Mouse (Mus musculus) liver, adult 2 months (tissue): ENCODE results near the gene Notch2. TPM values are rescaled to one million over a fixed set of nuclear protein-coding genes. Genes with fewer than 3 reads are reported as not detected.
A peak's percentile ranks its signal among the peaks of the same experiment; 100 is the strongest.

ENCODE experiments used
- DNase-seq: peaks from one replicate; pipeline ENCODE4 v3.0.0-alpha.2; 2011; ENCODE audit warnings: low read depth, low spot score; ENCODE audit errors: extremely low read depth
- H3K27ac ChIP-seq: fragments of 200-500 bp; replicated peaks from 2 replicates; pipeline ENCODE4 v1.5.1; 2012; ENCODE audit warnings: low read depth, mild to moderate bottlenecking, control low read depth, inconsistent platforms, low read length; ENCODE audit not compliant: insufficient read depth
- H3K27me3 ChIP-seq: fragments of 200-500 bp; 2 replicates; pipeline ENCODE4 v1.6.1; 2012; ENCODE audit warnings: mild to moderate bottlenecking, moderate library complexity, low read length, inconsistent platforms; ENCODE audit not compliant: control insufficient read depth, insufficient read depth
- H3K36me3 ChIP-seq: fragments of 200-500 bp; 2 replicates; pipeline ENCODE4 v1.6.1; 2012; ENCODE audit warnings: low read length, inconsistent platforms; ENCODE audit not compliant: control insufficient read depth, insufficient read depth
- H3K4me1 ChIP-seq: fragments of 200-500 bp; 2 replicates; pipeline ENCODE4 v1.6.1; 2011; ENCODE audit warnings: low read length; ENCODE audit not compliant: control insufficient read depth, insufficient read depth
- H3K4me3 ChIP-seq: fragments of 200-500 bp; 2 replicates; pipeline ENCODE4 v1.5.1; 2011; ENCODE audit warnings: low read depth, mild to moderate bottlenecking, control low read depth, low read length, moderate library complexity; ENCODE audit not compliant: insufficient read depth
- H3K79me2 ChIP-seq: fragments of 200-500 bp; 2 replicates; pipeline ENCODE4 v1.6.1; 2012; ENCODE audit warnings: inconsistent platforms, mild to moderate bottlenecking, low read length, moderate library complexity; ENCODE audit not compliant: control insufficient read depth, insufficient read depth
- H3K9ac ChIP-seq: fragments of 200-500 bp; 2 replicates; pipeline ENCODE4 v1.6.1; 2012; ENCODE audit warnings: low read depth, mild to moderate bottlenecking, control low read depth, inconsistent platforms, low read length
- CTCF ChIP-seq: fragments of 200-500 bp; IDR thresholded peaks from 2 replicates; pipeline ENCODE4 v1.5.1; 2011; ENCODE audit warnings: low read depth, low read length, control low read depth
- POLR2A ChIP-seq: fragments of 200-500 bp; IDR thresholded peaks from 2 replicates; pipeline ENCODE4 v1.6.1; 2011; ENCODE audit warnings: low read length, control low read depth; ENCODE audit not compliant: insufficient read depth; ENCODE audit errors: extremely low read depth
- WGBS: fragments of 180-500 bp; shearing (Covaris S2); methylation state at CpG from one replicate; pipeline ENCODE4 v1.1.7; 2018; 5-methylcytosine and 5-hydroxymethylcytosine counted together
- polyA plus RNA-seq: library from polyadenylated mRNA; depleted of rRNA; stranded (reverse); fragments of >200 nt; gene quantifications from 2 replicates; pipeline ENCODE4 v1.2.3, GENCODE M21; 2012
- total RNA-seq: library from RNA; depleted of rRNA; stranded (reverse); fragments of >200 nt; gene quantifications from 2 replicates; pipeline ENCODE4 v1.2.3, GENCODE M21; 2014

The Notch2 gene
- total and polyA plus RNA-seq, 2 experiments, result 12.5 to 16.0 TPM

DNA sequence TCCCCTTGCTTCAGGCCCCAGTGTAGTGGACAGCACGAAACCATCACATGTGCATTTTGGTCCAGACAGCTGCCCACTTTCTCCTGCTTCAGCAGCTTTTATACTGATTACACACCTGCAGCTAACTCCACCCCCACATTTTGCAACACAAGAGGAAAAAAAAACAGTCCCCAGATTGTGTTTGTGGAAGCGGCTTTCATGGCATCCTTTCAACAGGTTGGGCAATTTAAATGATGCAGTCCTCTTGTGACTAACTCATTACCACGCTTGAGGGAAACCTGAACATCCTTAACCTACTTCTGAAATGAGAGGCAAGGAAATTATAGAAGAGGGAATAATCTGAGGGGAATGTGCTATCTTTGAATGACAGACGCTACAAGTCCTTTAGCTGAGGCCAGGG, 15.0 kb upstream of the Notch2 start:
- H3K27ac ChIP-seq, result no peak overlapping the region
- 25% methylated on average over 4 of the region's 4 CpGs for WGBS
- no peak overlapping the region for H3K9ac ChIP-seq
- H3K4me1 ChIP-seq, result no peaks in the 10 kb centered on the region
- H3K79me2 ChIP-seq, result no peaks in the 10 kb centered on the region
- TF ChIP-seq CTCF (no peak), POLR2A (no peak)
- no peak overlapping the region for H3K4me3 ChIP-seq
- H3K36me3 ChIP-seq, result no peaks in the 10 kb centered on the region
- peak; percentile 91 for DNase-seq
- H3K27me3 ChIP-seq, result no peaks in the 10 kb centered on the region

DNA sequence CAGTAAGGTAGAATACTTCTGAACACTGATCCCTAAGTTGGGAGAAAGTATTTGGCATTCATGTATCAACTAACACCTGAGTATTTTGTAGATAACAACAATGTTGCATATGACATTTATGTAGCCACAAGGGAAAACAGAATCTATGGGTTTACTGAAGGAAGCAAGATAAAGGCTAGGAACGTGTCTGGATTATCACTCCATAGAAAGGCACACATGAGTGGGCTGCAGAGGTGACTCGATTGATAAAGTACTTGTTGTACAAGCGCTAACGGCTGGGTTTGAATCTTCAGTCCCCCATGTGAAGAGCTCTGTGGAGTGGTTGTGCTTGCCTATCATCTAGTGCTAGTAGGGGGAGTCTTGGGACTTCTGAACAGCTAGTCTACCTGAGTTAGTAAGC, 9.8 kb upstream of the Notch2 start:
- no peak overlapping the region for H3K9ac ChIP-seq

DNA sequence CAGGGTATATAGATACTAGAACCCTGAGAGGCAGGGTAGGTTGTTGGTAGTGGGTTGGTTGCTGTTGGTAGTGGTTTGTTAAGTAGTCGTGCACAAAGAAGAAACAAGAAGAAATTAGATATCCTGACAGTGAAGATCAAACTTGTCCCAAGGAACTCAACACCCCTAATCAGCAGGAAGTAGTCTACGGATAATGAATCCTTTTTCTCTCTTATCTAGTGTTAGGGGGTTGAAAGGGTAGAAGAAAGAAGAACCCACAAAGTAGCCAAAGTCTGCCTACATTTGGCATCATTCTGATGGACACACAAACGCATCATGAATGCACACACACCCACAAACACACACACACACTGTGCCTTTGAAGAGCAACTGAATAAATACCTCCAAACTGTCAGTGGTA, 9.1 kb upstream of the Notch2 start:
- DNase-seq, result no peak

More for the DNA sequence above, 9.8 kb upstream of the Notch2 start:
- Histone ChIP-seq H3K79me2 (no peaks in the 10 kb centered on the region), H3K4me3 (no peak overlapping the region), H3K36me3 (no peaks in the 10 kb centered on the region), H3K4me1 (no peaks in the 10 kb centered on the region), H3K27me3 (no peaks in the 10 kb centered on the region), H3K27ac (no peak overlapping the region)
- no peak for DNase-seq
- TF ChIP-seq POLR2A, result no peak
- TF ChIP-seq CTCF, result no peak
- WGBS, result 88% methylated on average over 4 of the region's 4 CpGs

GRCm38 (mm10) chr3:98005306-98005705, 8.0 kb upstream of the Notch2 start:
- Histone ChIP-seq H3K4me1 (no peaks in the 10 kb centered on the region), H3K79me2 (no peaks in the 10 kb centered on the region), H3K4me3 (no peak overlapping the region), H3K27ac (no peak overlapping the region), H3K27me3 (no peaks in the 10 kb centered on the region), H3K9ac (no peak overlapping the region), H3K36me3 (no peaks in the 10 kb centered on the region)
- 85% methylated on average over 5 of the region's 5 CpGs for WGBS
- TF ChIP-seq POLR2A, result no peak
- TF ChIP-seq CTCF, result no peak
- no peak for DNase-seq

More for the DNA sequence above, 9.1 kb upstream of the Notch2 start:
- no peaks in the 10 kb centered on the region for H3K4me1 ChIP-seq
- no peak overlapping the region for H3K4me3 ChIP-seq
- H3K27ac ChIP-seq, result no peak overlapping the region
- no peak overlapping the region for H3K9ac ChIP-seq
- H3K27me3 ChIP-seq, result no peaks in the 10 kb centered on the region
- no peaks in the 10 kb centered on the region for H3K36me3 ChIP-seq
- WGBS, result 74% methylated on average over 3 of the region's 3 CpGs
- no peak for TF ChIP-seq POLR2A
- TF ChIP-seq CTCF, result no peak
- H3K79me2 ChIP-seq, result no peaks in the 10 kb centered on the region

GRCm38 (mm10) chr3:98006046-98006691, 7.2 kb upstream of the Notch2 start:
- H3K27ac ChIP-seq, result no peak overlapping the region
- H3K9ac ChIP-seq, result no peak overlapping the region
- H3K79me2 ChIP-seq, result no peaks in the 10 kb centered on the region
- TF ChIP-seq CTCF (no peak), POLR2A (no peak)
- H3K27me3 ChIP-seq, result no peaks in the 10 kb centered on the region
- 93% methylated on average over 8 of the region's 8 CpGs for WGBS
- H3K4me1 ChIP-seq, result no peaks in the 10 kb centered on the region
- H3K4me3 ChIP-seq, result no peak overlapping the region
- DNase-seq, result no peak
- H3K36me3 ChIP-seq, result no peaks in the 10 kb centered on the region

DNA sequence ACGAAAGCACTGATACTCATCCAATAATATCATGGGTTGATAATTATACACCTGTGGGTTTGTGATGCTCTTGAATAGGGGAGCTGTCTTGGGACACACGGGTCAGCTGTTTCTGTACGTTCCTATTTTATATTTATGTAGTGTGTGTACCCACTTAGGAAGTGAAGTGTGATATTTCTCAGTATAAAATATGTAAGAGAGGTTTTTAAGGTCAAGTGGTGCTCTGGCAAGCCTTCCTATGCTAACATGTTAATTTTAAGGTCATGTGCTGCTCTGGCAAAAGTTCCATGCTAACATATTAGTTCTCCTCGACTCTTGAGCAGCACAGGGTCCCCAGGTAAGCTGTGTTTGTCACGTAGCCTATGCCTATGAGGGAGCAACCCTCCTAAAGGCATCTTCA, 6.4 kb upstream of the Notch2 start:
- Histone ChIP-seq H3K4me1 (no peaks in the 10 kb centered on the region), H3K36me3 (no peaks in the 10 kb centered on the region), H3K27ac (no peak overlapping the region), H3K79me2 (no peaks in the 10 kb centered on the region), H3K9ac (no peak overlapping the region), H3K4me3 (no peak overlapping the region), H3K27me3 (no peaks in the 10 kb centered on the region)
- TF ChIP-seq CTCF, result no peak
- no peak for TF ChIP-seq POLR2A
- no peak for DNase-seq
- WGBS, result 84% methylated on average over 5 of the region's 5 CpGs
